Mouse (Mus musculus) heart, postnatal 36 days (tissue): ENCODE results near the gene 4933409G03Rik. TPM values are rescaled to one million over a fixed set of nuclear protein-coding genes. Genes with fewer than 3 reads are reported as not detected.
"Not testable (repeated sequence)": the region's sequence is repeated elsewhere in the genome, so short reads cannot be mapped to it uniquely, and the experiment has no call there.

Source experiments
- DNase-seq, 2 experiments: peaks; one replicate each; pipeline ENCODE4 v3.0.0; 2021 to 2022
- intact Hi-C: fragments of 180-260 bp; cut with DNase I; formaldehyde crosslinking; loops from one replicate; pipeline ENCODE4 v1.15.1; 2025
- total RNA-seq, 2 experiments: library from RNA; stranded (reverse); gene quantifications; 2 replicates each; pipeline ENCODE4 v1.2.3; 2021

4933409G03Rik gene
- total RNA-seq, result not detected

DNA sequence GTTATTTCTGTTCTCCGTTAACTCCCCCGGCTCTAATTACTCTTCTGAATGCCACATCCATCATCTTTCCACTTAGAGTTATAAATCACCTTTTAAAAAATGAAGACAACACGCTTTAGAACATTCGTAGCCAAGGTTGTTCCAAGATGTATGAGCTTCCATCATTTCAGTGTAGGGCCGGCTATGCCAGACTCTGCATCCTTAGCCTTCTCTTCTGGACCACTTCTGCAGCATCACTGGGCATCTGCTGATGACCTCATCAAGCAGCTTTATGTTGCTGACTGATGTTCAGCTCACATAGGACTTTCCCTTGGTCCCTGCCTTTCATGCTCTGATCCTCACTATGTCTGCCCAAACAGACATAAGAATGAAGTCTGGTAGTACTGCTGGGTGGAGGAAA is at the start of gene 4933409G03Rik:
TSS of gene 4933409G03Rik (plus strand) at position 301 of the 400 bp plus-strand sequence.
- DNase-seq, result no peak
- intact Hi-C loops, result no loop called here

DNA sequence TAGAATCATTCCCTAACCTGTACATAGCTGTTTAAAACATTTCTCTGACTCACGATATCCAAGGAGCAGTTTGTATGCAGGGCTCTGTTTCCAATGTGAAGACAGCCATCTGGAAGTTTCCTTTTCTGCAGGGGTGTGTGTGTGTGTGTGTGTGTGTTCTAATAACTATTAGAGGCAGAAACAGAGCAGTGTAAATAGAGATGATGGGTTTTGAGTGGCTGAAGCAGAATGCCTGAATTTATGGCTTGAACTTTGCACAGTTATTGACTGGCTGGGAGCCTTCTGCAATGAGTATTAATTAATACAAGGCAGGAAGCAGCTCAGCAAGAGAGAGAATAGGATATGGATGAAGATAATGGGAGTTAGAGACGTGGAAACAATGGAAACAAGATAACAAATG is 38.0 kb upstream of the 4933409G03Rik start:
- DNase-seq, result no peak
- intact Hi-C loops, result no loop called here

DNA sequence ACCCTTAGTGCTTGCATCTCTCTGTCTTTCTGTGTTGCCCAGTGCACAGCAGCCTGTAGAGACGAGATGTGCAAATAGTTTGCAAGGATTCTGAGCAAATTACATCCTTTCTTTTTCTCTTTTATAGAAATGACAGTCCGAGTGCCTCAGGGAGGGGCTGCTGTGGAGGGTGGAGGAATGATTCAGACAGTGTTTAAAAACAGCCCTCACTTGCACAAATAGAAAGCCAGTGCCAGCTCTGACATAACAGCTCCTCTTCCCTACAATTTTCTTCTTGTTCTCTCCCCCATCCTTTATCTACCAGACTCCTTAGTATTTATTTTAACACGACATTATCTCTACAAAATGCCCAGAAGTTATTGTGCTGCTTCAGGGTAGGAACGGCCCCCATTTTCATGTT is 21.4 kb upstream of the 4933409G03Rik start:
- no peak for DNase-seq
- intact Hi-C loops, result loop anchor here (1.0 to 5.0 kb wide), 3 partner anchors 16 to 541 kb away; no protein-coding TSS in a partner anchor

DNA sequence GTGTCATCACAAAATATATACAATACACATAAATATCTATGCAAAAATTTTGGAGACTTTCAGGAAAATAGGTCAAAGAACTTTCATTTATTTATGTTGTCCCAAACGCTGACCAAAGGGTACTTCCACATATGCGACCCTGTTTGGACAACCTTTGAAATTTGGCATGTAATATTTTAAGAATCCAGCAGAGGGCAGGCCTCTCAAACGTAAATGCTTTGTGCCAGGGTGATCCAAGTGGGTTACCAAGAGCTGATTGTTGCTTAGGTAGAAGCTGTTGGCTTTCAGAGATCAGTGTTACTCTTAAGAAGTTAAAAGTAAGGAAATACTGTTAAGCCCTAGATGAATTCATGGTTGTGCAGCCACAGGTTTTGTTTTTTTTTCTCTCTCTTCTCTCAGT is 18.9 kb upstream of the 4933409G03Rik start:
- intact Hi-C loops, result loop anchor here (1.0 to 5.0 kb wide), 3 partner anchors 193 to 539 kb away; no protein-coding TSS in a partner anchor
- peak; percentile 12 to 23 for DNase-seq

DNA sequence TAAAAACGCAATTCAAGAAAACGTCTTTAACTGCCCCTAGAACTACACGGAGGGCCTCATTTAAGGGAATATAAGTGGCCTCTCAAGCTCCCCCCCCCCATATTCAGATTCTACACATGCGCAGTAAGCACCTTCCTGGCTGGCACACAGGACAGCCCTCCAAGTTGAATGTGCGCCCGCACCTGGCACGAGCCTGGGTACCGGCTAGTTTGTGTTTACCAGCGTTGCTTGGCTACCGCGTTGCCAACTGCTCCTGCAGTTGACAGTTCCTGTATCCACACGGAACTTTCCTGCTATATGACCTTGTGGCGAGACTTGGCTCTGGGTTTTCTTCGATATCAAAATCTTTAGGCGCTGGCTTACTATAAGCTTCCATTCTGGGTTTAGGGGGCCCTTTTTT is 13.9 kb upstream of the 4933409G03Rik start:
- intact Hi-C loops, result no loop called here
- DNase-seq, result peak; percentile 58 to 69

DNA sequence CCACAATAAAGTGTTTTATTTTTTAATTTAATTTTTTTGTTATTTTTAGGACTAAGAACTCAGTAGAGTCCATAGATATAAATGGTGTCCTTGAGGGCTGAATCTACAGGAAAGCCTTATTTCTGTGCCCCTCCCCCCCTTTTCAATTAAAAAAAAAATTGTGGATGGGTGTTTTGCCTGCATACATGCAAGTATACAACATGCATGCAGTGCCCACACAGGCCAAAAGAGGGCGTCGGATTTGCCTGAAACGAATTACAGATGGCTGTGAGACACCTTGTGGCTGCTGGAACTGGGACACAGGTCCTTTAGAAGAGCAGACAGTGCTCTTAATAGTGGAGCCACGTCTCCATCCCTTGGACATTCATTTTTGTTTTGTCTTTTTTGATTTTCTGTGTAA is 9.9 kb upstream of the 4933409G03Rik start:
- DNase-seq, result no peak
- intact Hi-C loops, result no loop called here

DNA sequence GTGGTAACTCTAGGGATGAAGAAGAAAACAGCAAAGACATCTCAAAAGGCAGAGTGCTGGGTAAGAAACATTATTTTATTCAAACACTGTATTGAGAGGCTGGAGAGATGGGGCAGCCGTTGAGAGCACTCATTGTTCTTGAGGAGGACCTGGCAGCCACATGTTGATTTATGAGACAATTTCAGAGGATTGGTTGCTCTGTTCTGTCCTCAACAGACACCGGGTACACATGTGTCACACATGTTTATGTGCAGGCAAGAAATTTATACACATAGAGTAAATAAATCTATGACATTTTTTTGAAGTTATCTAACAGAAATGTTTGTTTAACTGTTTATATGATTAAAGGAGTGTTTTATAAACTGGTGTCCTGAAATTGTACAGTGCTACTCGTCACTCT is 10.6 kb downstream of the 4933409G03Rik start:
- intact Hi-C loops, result no loop called here

DNA sequence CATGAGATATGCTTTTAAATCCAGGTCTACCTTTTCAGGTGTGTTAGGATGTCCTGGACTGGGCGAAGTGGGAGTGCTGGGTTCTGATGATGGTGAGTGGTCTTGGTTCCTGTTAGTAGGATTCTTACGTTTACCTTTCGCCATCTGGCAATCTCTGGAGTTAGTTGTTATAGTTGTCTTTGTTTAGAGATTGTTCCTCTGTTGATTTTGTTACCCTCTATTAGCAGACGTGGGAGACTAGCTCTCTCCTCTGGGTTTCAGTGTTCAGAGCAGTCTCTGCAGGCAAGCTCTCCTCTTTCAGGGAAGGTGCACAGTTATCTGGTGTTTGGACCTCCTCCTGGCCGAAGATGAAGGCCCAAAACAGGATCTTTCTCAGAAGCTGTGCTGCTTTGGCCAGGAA is 74.0 kb downstream of the 4933409G03Rik start, which contains the start of gene 4932414N04Rik:
TSS of gene 4932414N04Rik (plus strand) at position 301 of the 400 bp plus-strand sequence.
- intact Hi-C loops, DNase-seq: not testable (repeated sequence)

More for the DNA sequence above, 10.6 kb downstream of the 4933409G03Rik start:
- no peak for DNase-seq

Other genes starting within 250 kb of the 4933409G03Rik start
- gene Stk39, start 110.1 kb upstream of the 4933409G03Rik start, total RNA-seq, result 10 to 100 TPM; 67.5 to 80.3 TPM
- gene 4932414N04Rik, start 74.1 kb downstream of the 4933409G03Rik start, total RNA-seq, result not detected